ENCODE assay signal across 15 mouse cellular contexts in the genomic region with DNA sequence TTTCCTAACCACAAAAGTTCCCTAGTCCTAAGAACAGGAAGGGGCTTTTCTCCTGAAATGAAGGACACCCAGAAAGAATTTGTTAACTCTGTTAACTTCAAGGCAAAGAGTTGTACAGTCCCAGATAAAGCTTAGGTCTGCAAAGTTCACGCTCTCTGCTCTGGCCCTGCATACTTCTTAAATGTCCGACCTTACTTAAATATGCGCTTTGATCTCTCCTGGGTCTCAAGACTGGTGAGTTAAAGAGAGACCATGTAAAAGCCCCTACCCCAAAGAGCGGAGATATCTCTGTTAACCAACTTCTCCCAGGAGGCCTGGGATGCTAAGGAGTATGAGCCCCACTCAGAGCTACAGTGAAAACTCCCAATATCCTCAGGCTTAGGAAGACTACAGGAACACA.
DNase-seq lines count a peak whose midpoint lies in the region; ATAC-seq and TF ChIP-seq lines count a peak whose summit lies in the region.
"Had no signal": no experiment of that assay in that cellular context is flagged by ENCODE, and none has a peak within 500 bp of the region (broad histone marks: within the 10 kb centered on the region; RNA-seq: fewer than 3 reads in every experiment).

No protein-coding gene starts in this region.

- no peak for ATAC-seq in heart, postnatal 0 days (ENCODE audit: insufficient read depth, low read depth)
- ATAC-seq in lung, postnatal 0 days, result no peak
- ATAC-seq in liver, embryonic 13.5 days (ENCODE audit: low read depth), result no peak
- ATAC-seq: forebrain, embryonic 15.5 days; hindbrain, postnatal 0 days had no signal

- 71% methylated on average over 4 of the region's 4 CpGs for WGBS in heart, postnatal 0 days
- 67% methylated on average over 4 of the region's 4 CpGs for WGBS in lung, postnatal 0 days
- 66% methylated on average over 4 of the region's 4 CpGs for WGBS in liver, embryonic 13.5 days (ENCODE audit: insufficient replicate concordance)

- no peaks in the 10 kb centered on the region for H3K9me3 ChIP-seq in heart, postnatal 0 days (replicated peaks; ENCODE audit: control insufficient read depth, low read length)
- no peaks in the 10 kb centered on the region for H3K9me3 ChIP-seq in lung, postnatal 0 days (ENCODE audit: low read length)
- no peaks in the 10 kb centered on the region for H3K9me3 ChIP-seq in liver, embryonic 13.5 days (replicated peaks)
- H3K9me3 ChIP-seq: forebrain, embryonic 15.5 days; limb, embryonic 15.5 days had no signal

- no peaks in the 10 kb centered on the region for H3K36me3 ChIP-seq in heart, postnatal 0 days (replicated peaks; ENCODE audit: control insufficient read depth, insufficient read depth, low read length)
- no peaks in the 10 kb centered on the region for H3K36me3 ChIP-seq in lung, postnatal 0 days (ENCODE audit: insufficient read depth, low read length)
- H3K36me3 ChIP-seq in liver, embryonic 13.5 days, result no peaks in the 10 kb centered on the region
- H3K36me3 ChIP-seq: forebrain, embryonic 15.5 days; limb, embryonic 15.5 days had no signal

- no peak for TF ChIP-seq EP300 in heart, postnatal 0 days (IDR thresholded peaks at IDR 0.05; ENCODE audit: low read depth)
- no peak for TF ChIP-seq EP300 in lung, postnatal 0 days (IDR thresholded peaks at IDR 0.05)

- no peak for DNase-seq in heart, postnatal 0 days (ENCODE audit: low spot score)
- DNase-seq in heart, adult 18-20 months, result no peak
- DNase-seq in lung, postnatal 0 days (ENCODE audit: low spot score), result no peak
- no peak for DNase-seq in lung, postnatal 25 days (ENCODE audit: low spot score)
- DNase-seq in liver, embryonic 13.5 days, result no peak
- no peak for DNase-seq in left cerebral cortex, adult 2 months (ENCODE audit: extremely low spot score in 1 of 2, low spot score in 2 of 2)
- DNase-seq in gastrocnemius, adult 18-20 months (ENCODE audit: low spot score), result no peak
- DNase-seq: adrenal gland, adult 8-10 months; cerebellum, postnatal 14 days; gastrocnemius, postnatal 25 days; thymus, postnatal 36 days had no signal

- no peak for TF ChIP-seq CTCF in heart, postnatal 0 days (IDR thresholded peaks at IDR 0.05; ENCODE audit: low read depth)
- TF ChIP-seq CTCF in lung, postnatal 0 days (IDR thresholded peaks at IDR 0.05), result no peak
- TF ChIP-seq CTCF in left cerebral cortex, adult 2 months (IDR thresholded peaks at IDR 0.05), result no peak

- intact Hi-C loops in left cerebral cortex, adult 2 months (cut with DNase I), result no loop called here

- H3K4me1 ChIP-seq in heart, postnatal 0 days (ENCODE audit: control insufficient read depth, insufficient read depth), result peaks cover 74% of the 10 kb centered on the region
- peaks cover 33% of the 10 kb centered on the region; the same call in 1 of the 2 replicates for H3K4me1 ChIP-seq in lung, postnatal 0 days (ENCODE audit: insufficient read depth, low read depth, low read length)
- peaks cover 70% of the 10 kb centered on the region for H3K4me1 ChIP-seq in liver, embryonic 13.5 days (replicated peaks)
- H3K4me1 ChIP-seq: forebrain, embryonic 15.5 days had no signal

- no peaks in the 10 kb centered on the region for H3K27me3 ChIP-seq in heart, postnatal 0 days (ENCODE audit: control insufficient read depth, insufficient read depth, low read length)
- H3K27me3 ChIP-seq in lung, postnatal 0 days (replicated peaks; ENCODE audit: insufficient read depth, low read length), result no peaks in the 10 kb centered on the region
- H3K27me3 ChIP-seq in liver, embryonic 13.5 days, result no peaks in the 10 kb centered on the region
- H3K27me3 ChIP-seq: CH12.LX; forebrain, embryonic 15.5 days; limb, embryonic 15.5 days had no signal

- H3K4me3 ChIP-seq in heart, postnatal 0 days (ENCODE audit: low read depth, low read length), result no peak overlapping the region
- no peak overlapping the region for H3K4me3 ChIP-seq in lung, postnatal 0 days (ENCODE audit: low read depth, low read length)
- H3K4me3 ChIP-seq in liver, embryonic 13.5 days (replicated peaks), result no peak overlapping the region
- no peak overlapping the region for H3K4me3 ChIP-seq in left cerebral cortex, adult 2 months
- H3K4me3 ChIP-seq: forebrain, embryonic 15.5 days; limb, embryonic 15.5 days had no signal

- H3K27ac ChIP-seq in heart, postnatal 0 days (ENCODE audit: low read depth), result peak overlapping the region; percentile 57
- peak overlapping the region; percentile 51; the same call in 1 of the 2 replicates for H3K27ac ChIP-seq in lung, postnatal 0 days (ENCODE audit: low read length)
- peak overlapping the region; percentile 29; the same call in 1 of the 2 replicates for H3K27ac ChIP-seq in liver, embryonic 13.5 days
- no peak overlapping the region for H3K27ac ChIP-seq in left cerebral cortex, adult 2 months
- H3K27ac ChIP-seq: forebrain, embryonic 15.5 days; hindbrain, postnatal 0 days had no signal

- H3K9ac ChIP-seq in heart, postnatal 0 days (replicated peaks; ENCODE audit: low read depth, low read length), result no peak overlapping the region
- H3K9ac ChIP-seq in lung, postnatal 0 days (replicated peaks; ENCODE audit: low read depth), result no peak overlapping the region
- no peak overlapping the region for H3K9ac ChIP-seq in liver, embryonic 13.5 days
- H3K9ac ChIP-seq: forebrain, embryonic 15.5 days; limb, embryonic 15.5 days had no signal

- H3K4me2 ChIP-seq in heart, postnatal 0 days (ENCODE audit: low read depth, low read length), result no peak overlapping the region
- no peak overlapping the region for H3K4me2 ChIP-seq in lung, postnatal 0 days (replicated peaks; ENCODE audit: low read depth, low read length)
- H3K4me2 ChIP-seq in liver, embryonic 13.5 days, result no peak overlapping the region
- H3K4me2 ChIP-seq: forebrain, embryonic 15.5 days; limb, embryonic 15.5 days had no signal
